Mouse (Mus musculus) frontal cortex, adult (tissue): ENCODE results near the gene Bod1l.

Experiments used
- ATAC-seq: cut with Nextera tagmentation; 2 replicates; pipeline ENCODE4 v1.9.2; 2017; ENCODE audit warnings: mild to moderate bottlenecking, moderate library complexity, mixed read lengths; ENCODE audit not compliant: low TSS enrichment

Bod1l gene

GRCm38 (mm10) chr5:41801622-41802021, 42.5 kb downstream of the Bod1l start:
- ATAC-seq: no peak

- ATAC-seq: peak; percentile 84
These were observed 49.7 kb downstream of the Bod1l start for GRCm38 (mm10) chr5:41794434-41794833.

DNA sequence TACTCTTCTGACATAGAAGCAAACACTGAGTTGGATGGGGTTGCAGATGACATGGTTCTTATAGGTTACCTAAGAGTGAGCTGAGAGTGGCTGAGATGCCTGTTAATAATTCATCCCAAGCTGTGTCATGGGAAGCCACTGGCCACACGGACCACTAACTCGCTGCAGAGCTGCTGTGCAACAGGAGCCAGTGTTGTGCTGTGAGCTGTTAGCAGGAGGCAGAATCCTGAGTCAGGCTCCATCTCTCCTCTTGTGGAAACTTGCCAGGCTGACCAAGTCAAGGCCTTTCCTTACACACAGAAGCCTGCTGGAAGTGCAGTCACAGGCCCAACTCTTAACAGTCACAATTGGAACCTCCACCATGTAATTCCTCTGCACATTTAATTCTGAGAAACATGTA, 53.6 kb downstream of the Bod1l start:
- no peak for ATAC-seq

DNA sequence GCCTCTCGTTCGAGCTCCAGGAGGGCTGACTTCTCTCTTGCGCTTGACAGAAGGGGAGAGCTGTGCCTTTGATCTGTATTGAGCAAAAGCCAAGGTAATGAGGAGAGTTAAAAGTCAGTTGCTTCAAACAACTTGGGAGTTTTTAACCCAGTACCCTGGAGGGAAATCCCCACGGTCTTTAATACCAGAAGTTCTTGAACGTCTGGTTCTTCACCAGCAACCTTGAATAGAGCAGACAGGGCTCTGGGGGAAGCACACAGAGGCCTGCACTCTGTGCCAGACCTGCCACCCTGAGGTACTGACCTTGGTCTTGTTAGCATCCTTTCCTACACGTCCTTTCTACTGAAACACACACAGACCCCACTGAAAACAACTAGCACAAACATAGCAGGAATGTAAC, 55.2 kb downstream of the Bod1l start:
- no peak for ATAC-seq

DNA sequence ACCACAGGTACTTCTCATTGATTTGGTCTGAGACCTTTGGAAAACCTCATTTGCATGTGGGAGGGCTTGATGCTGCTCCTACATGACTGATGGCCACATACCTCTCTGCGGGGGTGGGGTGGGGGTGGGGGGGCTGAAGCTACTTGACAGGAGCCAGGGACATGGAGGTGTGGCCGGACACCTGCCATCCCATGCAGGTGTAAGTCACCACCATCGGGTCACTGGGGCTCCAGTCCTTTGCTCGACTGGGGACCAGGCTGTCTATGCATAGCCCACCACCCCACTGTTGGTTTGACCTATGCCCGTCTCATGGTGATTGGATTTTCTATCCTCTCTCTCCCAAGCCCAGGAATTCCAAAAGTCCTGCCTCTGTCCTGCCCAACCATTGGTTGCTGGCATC, 62.2 kb downstream of the Bod1l start:
- ATAC-seq: no peak

DNA sequence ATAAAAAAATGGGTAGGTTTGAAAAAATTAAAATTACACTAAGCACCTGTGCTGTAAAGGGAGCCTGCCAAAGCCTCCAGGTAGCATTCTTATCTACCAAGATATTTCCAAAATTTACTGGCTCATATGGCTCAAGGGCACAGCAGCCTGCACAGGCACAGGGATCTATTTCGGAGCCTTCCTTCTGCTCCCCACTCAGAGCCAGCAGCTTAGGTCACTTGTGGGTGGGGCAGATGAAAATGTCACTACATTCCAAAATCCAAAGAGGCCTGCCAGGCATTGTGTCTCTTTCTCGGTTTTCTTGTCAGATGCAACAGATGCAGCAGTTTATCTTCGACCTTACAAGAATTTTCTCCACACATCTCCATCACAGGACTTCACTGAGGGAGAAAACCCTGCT, 64.1 kb downstream of the Bod1l start:
- no peak for ATAC-seq

- no peak for ATAC-seq
These were observed 68.4 kb downstream of the Bod1l start for GRCm38 (mm10) chr5:41775728-41776127.

DNA sequence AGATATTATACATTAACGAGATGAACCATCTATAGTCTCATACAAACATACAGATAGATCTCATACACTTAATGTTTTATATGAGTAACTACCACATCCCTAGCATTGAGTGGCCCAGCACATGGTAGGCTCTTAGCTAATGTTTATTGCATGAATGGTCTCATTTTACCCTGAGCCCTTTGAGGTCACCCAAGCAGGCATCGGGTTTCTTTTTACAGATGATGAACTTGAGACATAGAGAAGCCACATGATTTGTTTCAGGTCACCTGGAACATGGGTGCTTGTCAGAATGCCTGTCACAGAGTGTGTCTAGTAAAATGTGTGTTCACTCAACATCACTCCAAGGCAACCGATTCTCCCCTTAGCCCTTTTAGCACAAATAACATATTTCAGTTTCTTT, 68.8 kb downstream of the Bod1l start:
- ATAC-seq: no peak

DNA sequence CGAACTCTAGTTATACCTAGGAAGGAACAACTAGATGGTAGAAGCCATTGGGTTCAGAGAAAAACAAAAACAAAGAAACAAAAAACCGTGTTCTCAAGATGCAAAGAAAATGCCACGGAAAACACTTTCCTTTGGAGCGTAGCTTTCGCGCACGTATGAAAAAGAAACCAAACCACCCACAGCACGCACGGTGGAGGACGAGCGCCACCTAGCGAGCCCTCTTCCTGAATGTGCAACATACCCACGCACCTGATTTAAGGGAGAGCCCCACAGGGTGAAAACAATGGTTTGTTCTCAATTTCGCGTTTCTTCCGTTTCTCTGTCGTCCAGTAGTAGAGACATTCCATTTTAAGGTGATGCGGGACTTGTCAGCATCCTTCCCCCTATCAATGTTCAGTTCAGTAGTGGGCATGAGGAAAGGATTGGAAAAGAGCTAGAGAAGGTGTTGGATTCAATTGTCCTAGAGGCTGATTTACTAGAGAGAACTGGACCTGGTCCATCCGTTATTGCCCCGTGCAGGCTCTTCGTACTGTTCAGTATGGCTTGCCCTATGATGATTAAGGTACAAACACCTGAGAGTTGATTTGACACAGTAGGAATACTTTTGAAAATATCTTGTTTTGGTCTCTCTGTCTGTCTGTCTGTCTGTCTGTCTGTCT, 75.6 kb downstream of the Bod1l start:
- ATAC-seq: peak; percentile 93

GRCm38 (mm10) chr5:41767296-41768200, 76.6 kb downstream of the Bod1l start:
- no peak; the same call in 1 of the 2 replicates for ATAC-seq

- no peak for ATAC-seq
These were observed 77.6 kb downstream of the Bod1l start for GRCm38 (mm10) chr5:41766406-41767010.

DNA sequence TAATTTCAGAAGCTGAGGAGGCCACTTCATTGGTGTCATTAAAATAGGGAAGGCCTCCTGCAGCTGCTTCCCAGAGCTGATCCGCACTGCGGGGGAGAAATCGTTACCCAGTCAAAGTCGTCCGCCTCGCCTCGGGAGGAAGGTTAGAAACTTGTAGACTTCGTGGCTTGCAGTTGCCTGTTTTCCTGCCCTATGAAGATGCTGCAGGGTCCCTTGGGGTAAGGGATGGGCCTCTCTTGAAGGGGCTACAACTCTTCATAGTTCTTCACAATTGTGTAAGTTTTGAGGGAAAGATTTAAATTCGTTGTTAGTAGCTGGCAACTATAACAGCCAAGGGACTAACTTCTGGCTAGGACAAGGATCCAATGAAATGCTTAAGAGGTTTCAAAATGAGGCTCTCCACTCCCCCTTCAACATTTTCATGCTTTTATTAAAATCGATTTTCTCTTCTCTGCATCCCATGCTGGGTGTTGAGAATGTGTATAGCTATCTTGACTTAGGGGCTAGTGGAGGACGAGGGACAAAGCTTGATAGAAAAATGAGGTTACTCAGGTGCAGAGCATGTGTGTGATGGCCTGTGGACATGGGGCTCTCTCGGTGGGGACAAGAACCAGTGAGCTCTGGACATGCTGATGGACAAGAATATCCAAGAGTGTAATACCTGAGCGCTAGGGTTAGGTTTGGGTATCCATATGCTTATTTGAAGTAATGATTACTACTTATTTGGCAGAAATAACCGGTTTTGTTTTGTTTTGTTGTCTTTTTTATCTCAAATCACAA, 78.3 kb downstream of the Bod1l start:
- ATAC-seq: no peak

GRCm38 (mm10) chr5:41763731-41764721, 80.1 kb downstream of the Bod1l start, which contains the start of gene Nkx3-2:
TSS of gene Nkx3-2 (minus strand) at chr5:41764501.
- no peak for ATAC-seq

- ATAC-seq: no peak
These were observed 81.0 kb downstream of the Bod1l start for GRCm38 (mm10) chr5:41762947-41763730.

DNA sequence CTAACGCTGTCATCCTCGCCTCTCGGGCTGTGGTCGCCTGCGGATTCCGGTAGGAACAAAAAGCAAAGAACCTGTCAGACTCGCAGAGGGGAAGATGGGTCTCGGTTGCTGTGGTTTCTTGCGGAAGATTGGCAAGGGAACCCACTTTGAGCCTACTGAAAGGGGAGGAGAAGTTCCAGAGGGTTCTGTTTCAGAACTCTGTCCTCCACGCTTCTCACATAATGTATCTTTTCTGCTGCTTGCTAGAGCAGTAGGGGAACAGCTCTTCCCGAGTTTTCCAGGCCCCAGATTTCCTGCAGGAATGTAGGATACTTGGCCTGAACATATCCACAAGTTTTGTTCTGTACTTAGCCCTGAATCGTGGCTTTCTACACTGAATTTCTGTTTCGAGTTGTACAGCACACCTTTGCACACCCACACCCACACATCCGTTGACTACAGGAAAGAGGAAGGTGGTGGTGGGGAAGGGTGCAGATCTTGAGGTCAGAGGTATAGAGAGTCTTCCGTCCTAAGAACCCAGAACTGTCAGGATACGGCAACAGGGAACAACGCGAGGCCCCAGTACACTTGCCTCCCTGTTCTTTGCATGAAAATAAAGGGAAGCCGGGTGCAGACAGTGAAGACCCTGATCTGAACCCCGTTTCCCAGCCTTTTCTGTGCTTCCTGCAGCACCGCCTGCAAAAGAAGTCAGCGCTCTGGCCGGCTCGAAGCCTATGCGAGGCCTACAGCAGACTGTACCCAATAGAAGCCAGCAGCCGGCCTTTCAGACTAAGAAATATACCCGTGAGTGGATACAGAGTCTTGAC, 81.8 kb downstream of the Bod1l start:
- peak; percentile 15; the same call in 1 of the 2 replicates for ATAC-seq

- 0 out of 2 replicates have a peak, but pooled peaks have one; percentile 16 for ATAC-seq
These were observed 82.5 kb downstream of the Bod1l start for GRCm38 (mm10) chr5:41761509-41762140.

- no peak for ATAC-seq
These were observed 83.1 kb downstream of the Bod1l start for GRCm38 (mm10) chr5:41760831-41761508.

GRCm38 (mm10) chr5:41760071-41760470, 84.0 kb downstream of the Bod1l start:
- ATAC-seq: no peak
